Mouse (Mus musculus) mature B cell (primary cell): ENCODE measurements around the gene Slit3.

Experiments
- in situ Hi-C: fragments of 300-500 bp; cut with MboI; formaldehyde crosslinking; loops from 2 replicates; pipeline ENCODE4 v1.14.3; 2019

Gene Slit3

GRCm38 (mm10) chr11:35395376-35395775, 274.4 kb downstream of the Slit3 start:
- in situ Hi-C loops, result no loop called here

DNA sequence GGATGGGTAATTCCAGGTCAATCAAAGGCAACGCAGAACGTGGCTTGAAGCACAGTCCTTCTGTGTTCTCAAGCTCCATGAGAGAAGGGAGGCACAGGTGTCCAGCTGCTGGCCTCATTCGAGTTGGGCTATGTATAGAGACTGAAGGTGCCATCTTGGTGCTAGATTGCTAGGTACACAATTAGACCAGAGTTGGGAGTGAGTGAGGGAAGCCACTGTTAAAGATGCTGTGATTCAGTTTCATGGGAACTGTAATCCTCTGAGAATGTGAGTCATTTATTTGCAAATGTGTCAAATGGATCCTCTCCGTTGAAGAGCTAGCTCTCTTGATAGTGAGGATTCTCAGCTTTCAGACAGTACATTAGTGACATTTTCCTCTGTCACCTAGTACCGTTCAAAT, 277.3 kb downstream of the Slit3 start:
- in situ Hi-C loops, result no loop called here

GRCm38 (mm10) chr11:35403516-35403915, 282.5 kb downstream of the Slit3 start:
- in situ Hi-C loops, result no loop called here

DNA sequence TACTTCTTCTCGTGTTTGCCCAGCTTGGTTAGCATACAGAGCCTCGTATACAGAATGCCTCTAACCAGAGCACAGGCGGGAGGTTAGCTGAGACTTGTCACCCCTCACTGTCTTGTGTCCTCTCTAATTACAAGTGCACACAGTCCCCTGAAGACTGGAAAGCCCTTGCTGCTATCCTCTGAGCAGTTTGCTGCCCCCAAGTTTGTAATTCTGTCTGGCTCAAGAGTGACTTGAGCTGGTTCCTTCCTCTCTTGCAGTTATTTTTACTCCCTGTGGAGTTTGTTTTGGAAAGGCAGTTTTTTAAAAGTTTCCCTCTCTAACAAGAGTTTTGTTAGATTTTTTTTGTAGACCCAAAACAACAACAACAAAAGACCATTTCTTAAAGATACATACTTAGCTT, 285.0 kb downstream of the Slit3 start:
- in situ Hi-C loops, result no loop called here

- in situ Hi-C loops, result no loop called here
Observed at GRCm38 (mm10) chr11:35406522-35406921, 285.5 kb downstream of the Slit3 start.

DNA sequence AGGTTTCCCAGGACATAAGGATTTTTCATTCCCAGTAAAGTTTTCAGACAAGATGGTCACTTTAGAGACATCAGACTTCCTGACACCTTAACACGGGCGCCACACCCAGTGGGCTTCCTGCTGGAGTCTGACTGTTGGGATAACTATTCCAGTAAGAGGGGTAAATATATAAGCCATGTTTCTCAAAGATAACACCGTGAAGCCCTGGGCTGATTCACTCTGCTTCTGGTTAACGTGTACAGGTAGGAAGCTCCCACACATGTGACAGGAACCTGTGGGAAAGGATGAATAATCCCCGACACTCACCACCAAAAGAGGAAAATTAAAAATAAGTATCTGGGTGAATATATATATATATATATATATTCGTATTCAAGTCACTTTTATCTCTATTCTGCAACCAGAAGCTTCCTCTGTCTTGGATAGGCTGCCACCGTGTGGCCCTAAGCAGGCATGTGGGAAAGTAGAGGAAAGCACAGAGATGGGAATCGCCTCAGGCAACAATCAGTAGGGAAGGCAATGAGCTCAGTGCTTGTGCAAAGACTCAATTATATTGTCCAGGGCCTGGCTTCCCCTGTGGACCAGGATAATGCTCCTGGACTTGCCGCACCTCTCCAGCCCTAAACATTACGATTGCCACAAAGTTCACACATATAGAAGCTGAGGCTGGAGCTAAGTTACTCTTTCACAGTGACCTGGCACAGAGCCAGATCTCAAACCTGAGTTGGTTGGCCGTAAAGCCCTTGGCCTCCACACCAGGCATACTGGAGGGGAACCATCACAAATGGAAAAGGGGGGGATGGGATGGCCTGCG, 286.5 kb downstream of the Slit3 start:
- in situ Hi-C loops, result no loop called here

DNA sequence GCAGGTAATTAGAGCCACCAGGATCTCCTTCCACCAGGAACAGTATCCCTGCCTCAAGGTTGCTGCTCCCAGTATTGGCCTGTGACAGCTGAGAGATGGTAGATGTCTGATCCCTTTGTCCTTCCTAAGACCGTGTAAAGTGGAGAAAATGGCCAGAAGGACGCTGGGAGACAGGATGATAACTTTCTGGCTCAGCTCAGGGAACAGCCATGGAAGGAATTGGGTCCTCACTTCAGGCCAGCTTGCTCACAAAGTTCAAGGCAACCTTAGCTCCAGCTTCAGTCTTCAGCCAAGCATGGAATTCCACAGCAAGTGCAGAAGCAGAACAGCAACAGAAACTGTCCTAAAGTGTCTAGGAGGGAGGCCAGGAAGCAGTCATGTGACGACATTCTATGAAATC, 289.4 kb downstream of the Slit3 start:
- in situ Hi-C loops, result no loop called here

DNA sequence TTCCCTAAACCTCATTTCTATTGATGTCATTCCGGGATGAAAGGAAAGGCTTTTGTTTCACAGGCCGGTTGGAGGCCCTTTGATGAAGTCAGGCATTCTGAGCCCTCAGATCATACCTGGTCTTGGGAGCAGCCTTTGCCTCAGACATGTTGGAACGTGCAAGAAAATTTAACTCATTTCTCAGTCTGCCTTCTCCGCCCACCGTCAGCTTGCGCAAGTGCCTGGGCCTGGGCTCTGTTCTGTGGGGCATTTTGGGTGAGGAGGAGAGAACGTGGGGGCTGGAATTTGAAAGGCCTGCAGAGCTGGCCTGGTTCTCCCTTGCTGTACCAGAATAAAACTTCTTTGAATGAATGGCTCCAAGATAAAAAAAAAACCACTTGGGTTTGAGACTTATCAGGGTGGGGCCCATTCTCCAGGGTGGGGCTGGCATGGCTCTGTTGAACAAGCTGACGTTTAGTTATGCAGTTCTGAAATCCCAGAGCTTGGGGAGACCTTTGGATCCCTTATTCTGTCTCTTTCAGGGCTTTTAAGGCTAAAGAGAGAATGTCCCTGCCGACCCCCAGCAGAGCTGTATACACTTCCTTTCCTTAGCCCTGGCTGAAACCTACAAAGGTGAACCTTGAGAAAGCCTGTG, 294.9 kb downstream of the Slit3 start:
- in situ Hi-C loops, result no loop called here

DNA sequence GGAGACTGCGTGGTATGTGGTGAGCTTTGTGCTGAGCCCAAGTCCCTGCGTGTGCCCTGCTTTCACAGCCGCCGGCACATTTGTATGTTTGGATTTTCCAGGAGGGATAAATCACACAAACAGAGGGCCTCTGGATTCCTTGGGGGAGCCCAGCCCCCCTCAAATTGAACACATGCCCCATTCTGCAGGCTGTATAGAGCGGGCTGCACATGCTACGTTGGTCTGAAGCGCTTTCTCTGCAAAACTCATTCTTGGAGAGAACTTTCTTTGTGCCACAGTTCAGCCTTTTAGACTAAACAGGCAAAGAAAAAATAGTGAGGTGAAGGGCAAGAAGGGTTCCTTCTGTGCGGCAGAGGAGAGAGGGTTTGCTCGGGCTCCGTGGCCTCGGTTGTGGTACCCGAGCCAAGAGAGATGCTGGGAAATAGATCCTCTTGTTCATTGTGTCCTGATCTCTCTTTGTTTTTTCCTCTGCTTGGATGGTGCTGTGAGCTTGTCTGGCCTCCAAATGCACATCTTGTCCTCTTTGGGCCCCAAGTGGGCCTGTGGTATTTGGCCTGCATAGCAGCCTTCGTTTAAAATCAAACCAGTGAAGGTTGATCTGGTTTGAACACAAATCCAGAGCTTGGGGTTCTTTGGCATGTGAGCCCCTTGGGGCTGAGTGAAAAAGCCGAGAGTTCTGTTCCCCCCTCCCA, 295.5 kb downstream of the Slit3 start:
- in situ Hi-C loops, result no loop called here

- in situ Hi-C loops, result no loop called here
Observed at GRCm38 (mm10) chr11:35417911-35418552, 297.0 kb downstream of the Slit3 start.

DNA sequence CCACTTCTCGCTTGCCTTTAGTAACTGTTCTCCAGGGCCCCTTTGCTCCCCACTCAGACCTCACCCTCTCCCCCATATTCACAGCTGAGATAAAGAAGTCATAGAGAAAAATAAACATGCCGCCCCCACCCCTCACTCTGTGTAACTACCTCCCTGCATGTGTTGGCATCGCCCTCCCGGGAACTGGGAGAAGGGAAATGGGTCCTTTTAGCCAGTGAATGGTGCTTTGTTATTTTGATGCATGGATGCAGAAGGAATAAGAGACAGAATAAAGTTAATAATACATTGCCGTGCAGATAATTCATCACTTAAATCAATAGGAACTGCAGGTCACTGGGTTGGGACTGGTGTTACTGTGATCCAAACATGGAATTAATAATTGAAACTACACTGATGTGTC, 298.0 kb downstream of the Slit3 start:
- in situ Hi-C loops, result no loop called here

DNA sequence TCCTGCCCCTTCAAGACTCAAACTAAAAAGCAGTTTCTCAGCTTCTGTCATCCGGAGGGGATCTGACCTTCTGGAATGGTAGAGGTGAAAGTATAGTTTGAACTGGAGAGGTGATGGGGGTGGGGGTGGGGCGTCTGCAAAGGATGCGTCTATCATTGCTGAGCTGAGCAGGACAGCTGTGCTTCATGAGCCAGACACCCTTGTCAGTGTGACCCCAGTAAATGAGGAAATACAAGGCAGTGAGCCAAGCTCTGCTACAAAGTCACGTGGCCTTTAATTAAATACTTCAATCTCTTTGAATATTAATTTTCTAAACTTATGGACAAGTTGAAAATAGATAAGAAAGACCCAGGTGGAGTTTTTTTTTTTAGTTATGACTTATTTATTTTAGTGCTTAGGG, 300.7 kb downstream of the Slit3 start:
- in situ Hi-C loops, result no loop called here

GRCm38 (mm10) chr11:35428036-35428435, 307.0 kb downstream of the Slit3 start:
- in situ Hi-C loops, result no loop called here

DNA sequence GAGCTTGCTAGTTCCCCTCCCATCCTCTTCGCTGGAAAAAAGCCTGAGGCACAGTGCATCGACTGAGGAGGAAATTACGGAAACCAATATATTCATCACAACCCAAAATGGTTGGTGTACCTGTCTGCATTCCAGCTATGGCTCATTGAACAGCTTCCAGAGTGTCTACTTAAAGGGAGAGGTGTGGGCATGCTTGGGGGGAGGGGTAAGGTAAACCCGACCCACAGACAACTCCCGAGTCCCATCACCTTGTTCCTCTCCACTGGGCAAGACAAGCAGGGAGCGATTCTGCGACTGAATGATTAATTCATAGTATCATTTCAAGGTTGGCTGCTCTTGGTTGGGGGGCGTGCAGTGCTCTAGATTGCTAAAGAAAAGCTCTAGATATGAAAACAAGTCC, 310.1 kb downstream of the Slit3 start:
- in situ Hi-C loops, result no loop called here

DNA sequence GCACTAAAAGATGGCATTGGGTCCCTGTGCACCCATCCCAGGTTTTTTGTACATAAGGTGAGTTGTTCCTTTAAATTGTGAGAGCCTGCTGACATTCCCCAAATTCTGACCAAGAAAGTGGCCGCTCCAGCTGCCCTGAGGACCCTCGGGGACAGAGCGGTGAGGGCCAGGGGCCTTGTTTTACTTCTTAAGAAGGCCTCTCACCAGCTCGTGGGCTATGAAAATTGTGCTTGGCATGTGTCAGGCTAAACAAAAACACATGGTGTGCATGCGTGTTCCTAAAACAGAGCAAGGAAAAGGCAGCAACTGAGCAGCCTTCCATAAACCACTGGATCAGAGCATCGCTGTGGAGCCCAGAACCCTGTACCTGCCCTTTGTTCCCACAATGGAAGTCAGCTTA, 316.5 kb downstream of the Slit3 start:
- in situ Hi-C loops, result no loop called here

DNA sequence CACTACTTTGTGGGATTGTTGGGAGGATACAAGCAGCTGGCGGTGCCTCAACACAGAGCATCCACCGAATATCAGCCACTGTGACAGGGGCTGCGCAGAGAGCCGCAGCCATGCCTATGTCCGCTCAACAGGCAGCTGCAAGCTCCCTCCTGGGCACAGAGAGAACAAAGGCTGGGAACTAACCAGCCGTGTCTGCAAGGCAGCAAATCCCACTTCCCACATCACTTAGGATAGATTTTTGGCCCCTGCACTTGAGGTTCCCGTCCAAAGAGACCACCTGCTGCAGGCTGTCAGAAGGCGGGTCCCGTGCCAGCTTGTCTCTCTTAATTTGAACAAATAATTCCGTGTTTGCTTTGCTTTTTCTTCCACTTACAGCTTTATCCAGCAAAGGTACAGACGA, 319.2 kb downstream of the Slit3 start:
- in situ Hi-C loops, result loop anchor here (10.0 kb wide), 1 partner anchor 595 kb away; no protein-coding TSS in a partner anchor

DNA sequence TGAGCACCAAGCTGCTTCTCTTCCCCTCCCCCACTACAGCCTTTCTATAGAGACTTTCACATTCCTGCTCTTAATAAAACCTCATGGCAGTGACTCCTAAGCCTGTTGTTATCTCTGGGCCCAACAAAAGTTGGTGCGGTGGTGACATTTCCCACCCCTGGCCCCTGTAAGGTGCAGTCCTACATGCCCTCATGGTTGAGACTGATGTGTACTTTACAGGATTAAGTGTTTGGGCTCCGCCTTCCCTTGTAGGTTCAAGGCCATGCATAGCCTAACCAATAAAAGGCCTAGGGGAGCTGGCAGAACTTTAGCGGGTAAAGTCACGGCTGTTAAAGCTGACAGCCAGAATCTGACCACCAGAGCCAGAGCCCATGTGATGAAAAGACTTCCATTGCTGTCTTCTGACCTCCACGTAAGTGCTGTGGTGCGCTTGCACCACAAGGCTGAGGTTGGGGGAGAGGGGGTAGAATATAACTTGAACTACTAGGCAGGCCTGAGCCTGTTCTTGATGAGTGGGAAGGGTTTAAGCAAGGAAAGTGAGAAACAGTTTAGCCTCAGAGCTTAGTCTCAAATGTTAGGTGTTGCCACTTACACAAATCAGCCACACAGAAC, 323.6 kb downstream of the Slit3 start:
- in situ Hi-C loops, result loop anchor here (10.0 kb wide), 1 partner anchor 600 kb away; no protein-coding TSS in a partner anchor

DNA sequence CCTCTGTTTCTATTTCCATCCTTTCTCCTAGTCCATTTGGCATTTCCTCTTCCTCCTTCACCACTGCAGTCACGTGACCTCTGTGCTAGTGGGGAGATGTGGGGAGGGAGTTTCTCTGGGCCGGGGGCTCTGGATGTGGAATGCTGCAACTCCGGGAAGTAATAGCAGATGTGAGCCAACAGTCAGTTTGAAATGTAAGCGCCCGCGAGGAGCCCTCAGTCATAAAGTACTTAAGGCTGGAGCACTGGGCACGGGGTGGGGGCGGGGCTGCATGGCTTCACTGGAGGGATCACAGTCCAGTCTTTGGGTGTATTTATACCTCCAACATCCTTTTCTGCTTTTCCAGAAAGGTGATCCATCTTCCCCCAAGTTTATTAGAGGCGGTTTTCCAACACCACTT, 326.9 kb downstream of the Slit3 start:
- in situ Hi-C loops, result loop anchor here (10.0 kb wide), 1 partner anchor 603 kb away; no protein-coding TSS in a partner anchor

DNA sequence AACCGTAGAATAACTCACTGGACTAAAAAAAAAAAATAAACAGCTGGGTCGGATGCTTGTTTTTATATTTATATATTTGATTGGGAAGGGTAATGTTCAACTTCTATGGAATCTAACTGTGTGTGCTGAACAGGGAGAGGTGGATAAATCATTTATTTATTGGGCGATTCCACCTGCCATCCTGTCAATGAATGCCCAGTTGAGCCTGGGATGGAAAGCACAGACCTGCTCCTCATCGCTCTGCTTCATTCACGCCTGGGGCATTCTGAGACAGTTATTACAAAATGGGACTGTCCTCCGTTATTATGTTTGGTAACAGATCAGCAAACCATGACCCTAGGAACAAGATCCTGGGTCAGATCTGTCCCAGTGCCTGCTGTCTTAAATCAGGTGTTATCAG, 328.2 kb downstream of the Slit3 start:
- in situ Hi-C loops, result loop anchor here (10.0 kb wide), 1 partner anchor 604 kb away; no protein-coding TSS in a partner anchor

DNA sequence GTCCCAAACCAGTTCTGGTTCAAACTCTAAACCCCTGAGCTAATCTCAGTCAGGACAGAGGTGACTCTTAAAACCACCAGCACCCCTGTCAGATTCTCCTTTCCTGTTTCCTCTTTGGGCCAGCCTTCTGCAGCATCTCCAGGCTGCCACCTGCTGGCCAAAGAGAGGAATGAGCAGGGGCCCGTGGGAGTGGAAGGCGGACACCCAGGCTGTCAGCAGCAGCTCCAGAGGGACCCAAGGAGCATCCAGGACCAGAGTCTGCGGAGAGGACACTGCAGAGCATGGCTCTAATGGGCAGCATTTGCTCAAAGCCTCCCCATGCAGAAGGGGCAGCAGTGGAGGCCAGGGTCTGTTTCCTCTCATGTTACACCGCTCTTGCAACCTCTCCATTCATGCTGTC, 330.6 kb downstream of the Slit3 start:
- in situ Hi-C loops, result no loop called here

- in situ Hi-C loops, result no loop called here
Observed at GRCm38 (mm10) chr11:35452413-35452812, 331.4 kb downstream of the Slit3 start.
